Mouse (Mus musculus) R1 (cell line): ENCODE measurements around the gene Ralgapa2.

ENCODE experiments used
- DNase-seq: peaks from one replicate; pipeline ENCODE4 v3.0.0-alpha.2; 2018; ENCODE audit warnings: low read depth, low spot score

Gene Ralgapa2

DNA sequence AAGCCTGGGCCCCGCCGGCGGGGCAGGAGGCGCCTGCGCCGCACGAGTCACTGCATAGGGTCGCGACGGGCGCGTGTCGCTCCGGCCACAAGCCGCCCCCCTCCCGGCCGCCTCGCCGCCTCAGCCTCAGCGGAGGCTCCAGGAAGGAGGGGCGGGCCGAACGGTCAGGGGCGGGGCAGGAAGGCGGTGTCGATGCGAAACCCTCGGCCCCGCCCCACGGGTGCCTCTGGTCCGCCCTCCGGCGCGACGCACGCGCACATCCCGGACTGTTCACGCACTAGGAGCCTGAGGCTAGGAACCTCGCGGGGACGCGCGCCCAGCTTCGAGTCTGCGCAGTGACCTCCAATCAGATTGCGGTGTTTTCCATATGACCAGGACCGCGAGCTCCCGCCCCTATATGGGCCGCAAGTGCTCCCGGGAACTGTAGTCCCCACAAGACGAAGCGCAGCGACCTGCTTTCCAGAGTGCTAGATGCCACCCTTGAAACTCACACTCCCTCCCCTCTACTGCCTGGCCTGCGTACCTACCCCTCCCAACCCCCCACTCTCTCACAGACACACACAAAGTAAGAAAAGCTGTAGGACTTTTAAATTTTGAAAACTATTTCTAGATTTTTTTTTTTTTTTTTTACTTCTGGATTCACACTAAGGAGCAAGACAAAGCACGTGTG is at the start of gene Ralgapa2:
TSS of gene Ralgapa2 (minus strand) at position 434 of the 670 bp plus-strand sequence.
- DNase-seq, result peak; percentile 99

GRCm38 (mm10) chr2:146561505-146561904 is 49.4 kb upstream of the Ralgapa2 start:
- no peak for DNase-seq

DNA sequence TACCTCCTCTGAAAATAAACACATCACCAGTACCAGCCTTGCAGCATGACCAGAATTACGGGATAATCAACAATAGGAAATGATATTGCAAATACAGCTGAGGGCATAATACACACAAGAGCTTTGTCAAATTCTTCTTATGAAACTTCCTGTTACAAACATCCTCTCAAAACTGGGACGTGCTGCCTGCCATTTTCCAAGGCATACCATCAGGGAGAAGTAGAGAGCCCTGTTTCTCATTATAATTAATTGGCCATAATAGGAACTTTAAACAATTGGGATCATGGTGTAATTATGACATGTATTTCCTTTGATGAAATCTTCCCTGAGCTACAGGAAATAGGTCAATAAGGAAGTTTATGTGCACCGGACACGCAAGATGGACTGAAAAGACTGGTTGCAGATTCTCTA is 48.5 kb upstream of the Ralgapa2 start:
- no peak for DNase-seq

DNA sequence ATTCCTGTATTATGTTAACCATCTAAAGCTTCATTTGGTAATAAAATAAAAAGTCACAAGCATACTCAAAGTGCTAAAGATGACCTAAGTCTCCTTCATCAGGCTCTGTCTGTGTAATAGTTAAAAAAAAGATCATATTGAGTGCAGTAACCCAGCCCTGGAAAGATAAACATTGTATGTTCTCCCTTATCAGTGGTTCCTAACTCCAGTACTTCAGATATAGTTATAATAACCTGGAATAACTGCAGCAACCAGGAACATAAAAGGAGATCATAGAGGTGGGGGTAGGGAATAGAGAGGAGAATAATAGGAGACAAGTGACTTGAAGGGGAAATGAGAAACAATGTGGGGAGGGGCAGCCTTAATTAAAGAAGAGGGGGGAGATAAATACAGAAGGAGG is 44.0 kb upstream of the Ralgapa2 start:
- no peak for DNase-seq

GRCm38 (mm10) chr2:146555351-146555750 is 43.2 kb upstream of the Ralgapa2 start:
- DNase-seq, result no peak

GRCm38 (mm10) chr2:146553701-146554100 is 41.6 kb upstream of the Ralgapa2 start:
- no peak for DNase-seq

DNA sequence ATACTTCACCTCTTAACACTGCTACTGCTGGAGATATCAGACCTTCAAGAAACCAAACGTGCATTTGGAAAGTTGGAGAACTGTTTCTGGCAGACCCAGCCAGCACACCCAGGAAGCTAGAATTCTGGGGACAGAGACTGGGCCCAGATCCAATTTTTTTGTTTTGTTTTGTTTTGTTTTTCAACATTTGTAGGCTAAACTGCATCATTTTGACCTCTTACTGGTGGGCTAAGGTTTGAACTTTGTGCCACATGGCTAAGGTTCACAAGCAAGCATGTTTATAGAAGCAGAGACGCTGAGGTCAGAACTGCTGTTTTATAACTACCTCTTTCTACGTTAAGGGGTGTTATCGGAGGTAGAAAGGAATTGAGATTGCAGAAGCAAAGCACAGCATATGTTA is 39.7 kb upstream of the Ralgapa2 start:
- no peak for DNase-seq

- DNase-seq, result peak; percentile 88
Measured at GRCm38 (mm10) chr2:146549111-146549776, 37.1 kb upstream of the Ralgapa2 start.

- no peak for DNase-seq
Measured at GRCm38 (mm10) chr2:146544155-146544814, 32.1 kb upstream of the Ralgapa2 start.

DNA sequence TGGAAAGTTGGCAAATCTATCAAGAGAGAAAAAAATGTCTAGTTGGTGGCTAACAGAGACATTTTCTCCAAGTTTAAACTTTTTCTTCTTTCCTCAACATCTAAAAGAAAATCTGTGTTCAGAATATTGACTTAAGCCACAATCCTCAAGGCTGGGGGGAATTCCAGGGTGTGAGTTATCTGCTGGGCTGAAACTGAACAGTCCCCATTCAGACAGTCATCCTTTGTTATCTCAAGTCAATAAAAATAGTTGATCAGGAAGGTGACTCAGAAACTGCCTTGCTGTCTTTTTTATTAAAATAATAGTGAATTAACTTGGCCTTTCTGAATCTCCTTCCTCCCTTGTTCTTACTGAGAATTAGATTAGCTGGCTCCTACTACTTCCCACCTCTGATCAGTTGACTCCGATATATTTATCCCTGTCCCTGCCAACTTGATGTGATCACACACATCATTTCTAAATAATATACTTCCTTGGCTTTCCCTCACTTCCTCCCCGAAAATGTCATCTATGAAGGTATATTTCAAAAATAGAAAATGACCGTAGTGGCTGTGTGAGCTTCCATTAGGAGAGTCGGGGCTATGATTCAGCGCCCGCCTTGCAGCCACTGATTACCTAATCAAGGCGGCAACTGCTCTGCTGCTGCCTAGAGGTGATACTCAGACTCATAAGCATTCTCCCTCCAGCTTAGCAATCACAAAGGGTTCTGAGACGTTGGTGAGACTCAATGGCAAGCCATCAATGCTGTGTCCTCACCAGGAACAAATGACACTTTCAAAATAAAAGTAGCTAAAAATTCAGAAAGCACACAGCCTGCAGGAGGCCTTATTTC is 21.2 kb upstream of the Ralgapa2 start:
- DNase-seq, result no peak

DNA sequence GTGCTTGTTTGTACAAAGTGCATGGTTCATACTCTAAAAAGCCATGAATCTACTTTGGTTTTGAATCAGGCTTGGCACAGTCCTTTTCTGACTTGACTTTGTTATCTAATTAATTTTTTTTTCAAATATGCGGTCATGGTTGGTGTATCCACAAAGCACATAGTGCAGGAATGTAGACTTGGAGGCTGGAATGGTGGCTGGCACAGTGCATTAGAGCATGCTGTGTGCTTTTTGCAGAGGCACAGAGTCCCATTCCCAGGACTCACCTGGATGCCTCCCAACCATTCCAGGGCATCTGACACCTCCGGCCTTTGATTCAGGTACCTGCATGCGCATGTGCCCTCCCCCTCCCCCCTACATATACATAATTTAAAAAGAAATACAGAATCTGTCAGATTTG is 20.3 kb upstream of the Ralgapa2 start:
- no peak for DNase-seq

DNA sequence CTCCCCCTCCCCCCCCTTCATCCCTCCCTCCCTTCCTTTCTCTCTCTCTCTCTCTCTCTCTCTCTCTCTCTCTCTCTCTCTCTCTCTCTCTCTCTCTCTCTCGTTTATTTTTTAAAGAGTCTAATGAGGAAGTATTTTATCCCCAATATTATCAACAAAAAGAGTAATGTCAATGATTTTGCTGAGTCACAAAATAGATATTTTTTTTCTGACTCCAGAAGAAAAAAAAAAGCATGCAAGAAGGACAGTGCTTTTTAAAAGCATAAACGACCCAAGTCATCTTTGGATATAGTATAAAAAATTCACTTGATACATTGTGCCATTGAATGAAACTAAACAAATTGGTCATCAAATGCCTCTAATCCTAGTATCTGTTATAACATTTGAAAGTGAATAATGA is 13.3 kb upstream of the Ralgapa2 start:
- no peak for DNase-seq

GRCm38 (mm10) chr2:146524685-146525415 is 12.7 kb upstream of the Ralgapa2 start:
- DNase-seq, result no peak

DNA sequence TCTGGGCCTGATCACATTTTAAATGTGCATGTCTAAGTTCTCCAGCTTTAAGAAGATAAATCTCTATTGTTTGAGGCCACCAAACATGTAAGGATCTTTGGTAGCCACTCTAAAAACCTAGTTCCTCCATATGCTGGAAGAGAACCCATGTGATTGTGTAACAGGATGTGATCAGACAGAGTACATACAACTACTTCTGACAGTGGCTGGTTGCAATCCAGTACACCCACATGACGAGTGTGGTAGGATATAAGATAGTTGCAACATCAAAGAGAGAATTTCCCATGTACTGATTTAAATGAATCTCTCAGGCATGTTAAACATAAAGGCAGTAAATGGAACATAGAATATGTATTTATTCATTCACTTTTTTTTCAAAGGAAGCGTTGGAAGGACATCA is 4.8 kb upstream of the Ralgapa2 start:
- no peak for DNase-seq

GRCm38 (mm10) chr2:146515081-146515480 is 2.9 kb upstream of the Ralgapa2 start:
- DNase-seq, result no peak

GRCm38 (mm10) chr2:146512581-146512920 is 407 bp upstream of the Ralgapa2 start:
- no peak for DNase-seq

GRCm38 (mm10) chr2:146511401-146511865 is 711 bp downstream of the Ralgapa2 start:
- peak; percentile 60 for DNase-seq

DNA sequence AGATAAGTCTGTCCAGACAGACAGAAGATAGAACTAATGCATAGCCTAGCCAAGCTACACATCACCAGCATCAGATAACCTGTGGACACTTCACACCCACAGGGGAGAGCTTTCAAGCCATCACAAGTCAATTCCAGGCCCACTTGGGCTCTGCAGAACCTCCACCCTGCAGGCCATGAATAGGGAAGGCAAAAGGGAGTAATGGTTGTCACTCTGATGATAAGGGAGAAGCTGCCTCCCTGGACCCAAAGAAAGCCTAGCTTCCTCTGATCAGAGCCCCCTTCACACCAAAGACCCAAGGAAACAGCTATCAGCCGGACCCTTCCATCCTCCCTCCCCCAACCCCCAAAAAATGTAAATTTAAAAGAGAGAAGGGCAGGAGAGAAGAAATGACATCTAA is 1.4 kb downstream of the Ralgapa2 start:
- no peak for DNase-seq

DNA sequence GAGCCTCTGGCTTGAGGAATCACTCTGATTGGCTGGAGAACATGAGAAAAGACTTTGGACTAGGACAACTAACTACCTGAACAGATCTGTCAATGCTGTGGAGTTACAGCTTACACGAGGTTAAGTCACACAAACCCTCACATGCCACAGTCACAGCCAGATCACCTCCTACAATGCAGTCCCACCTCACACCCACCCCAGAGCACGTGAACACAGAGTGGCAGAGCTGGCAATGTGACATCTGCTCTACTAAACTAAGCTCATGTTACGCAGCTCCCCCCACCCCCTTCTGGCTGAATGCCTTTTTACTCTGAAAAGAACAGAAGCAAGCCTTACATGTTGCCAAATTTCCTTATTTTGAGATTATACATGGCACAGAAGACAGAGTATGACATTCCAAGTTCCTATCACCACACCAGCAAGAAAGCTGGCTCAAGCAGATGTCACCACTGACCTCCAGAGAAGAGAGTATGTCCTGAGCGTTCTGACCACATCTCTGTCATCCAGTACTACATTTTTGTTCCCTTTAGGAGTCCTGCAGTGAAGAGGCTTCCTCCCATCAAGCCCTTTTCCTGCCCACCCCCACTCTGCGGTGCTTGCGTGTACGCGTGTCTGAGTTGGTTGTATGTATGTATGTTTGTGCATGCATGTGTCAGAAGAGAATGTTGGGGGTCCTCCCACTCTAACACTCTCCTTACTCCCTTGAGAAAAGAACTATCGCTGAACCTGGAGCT is 9.4 kb downstream of the Ralgapa2 start:
- DNase-seq, result no peak

DNA sequence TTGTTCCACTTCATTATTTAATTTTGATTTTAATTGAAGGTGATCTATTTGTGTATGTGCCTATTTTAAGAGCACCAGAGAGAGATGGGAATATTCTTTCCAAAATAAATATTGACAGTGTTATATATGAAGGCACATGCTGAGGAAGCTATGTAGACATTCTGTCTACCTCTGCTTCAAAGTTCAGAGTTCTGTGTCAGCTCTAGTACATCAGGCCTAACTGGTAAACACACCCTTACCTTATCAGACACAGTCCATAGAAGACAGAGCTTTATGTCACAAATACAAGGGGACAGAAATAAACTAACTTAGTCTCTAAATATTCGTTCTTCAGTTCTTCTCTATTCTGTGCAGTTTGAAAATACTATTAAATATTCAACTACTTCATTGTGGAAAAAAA is 12.1 kb downstream of the Ralgapa2 start:
- no peak for DNase-seq

DNA sequence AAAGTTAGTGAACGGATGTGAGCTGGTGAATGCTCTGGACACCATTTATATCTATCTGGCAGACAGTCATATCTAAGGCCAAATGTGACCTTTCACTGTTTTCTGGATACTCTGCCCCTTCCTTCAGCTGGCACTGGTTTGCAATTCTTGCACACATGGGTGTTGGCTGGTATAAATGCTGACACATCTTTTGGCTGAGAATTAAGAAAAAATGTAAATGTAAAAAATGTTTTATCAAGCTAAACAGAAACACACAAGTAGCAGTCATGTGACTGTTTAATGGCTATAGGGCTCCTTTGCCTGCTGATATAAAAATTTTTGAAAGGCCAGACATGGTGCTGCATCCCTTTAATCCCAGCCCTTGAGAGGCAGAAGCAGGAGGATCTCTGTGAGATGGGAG is 13.0 kb downstream of the Ralgapa2 start:
- DNase-seq, result no peak
